Mouse (Mus musculus): Measurements from ENCODE around the gene Atp6v1b1.

Atp6v1b1 gene

GRCm38 (mm10) chr6:83715461-83716196, 27.2 kb upstream of the Atp6v1b1 start:
- no peak for DNase-seq (ENCODE audit: low spot score)

DNA sequence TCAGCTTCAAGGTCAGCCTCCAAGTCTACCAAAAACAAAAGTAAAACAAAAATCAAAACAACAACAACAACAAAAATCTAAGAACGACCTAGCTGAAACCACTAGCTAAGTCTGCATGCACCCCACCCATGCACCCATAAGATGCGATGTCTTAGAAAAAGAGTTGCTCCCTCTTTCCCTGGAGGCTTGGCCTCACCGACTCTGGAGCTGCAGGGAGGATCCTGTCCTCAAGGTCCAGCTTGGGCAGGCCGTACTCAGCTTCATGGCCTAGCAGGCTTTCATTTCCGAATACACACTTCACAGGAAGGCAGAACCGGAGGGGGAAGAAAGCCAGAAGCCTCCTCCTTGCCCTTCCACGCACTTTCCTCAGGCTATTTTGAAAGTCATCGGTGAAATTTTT, 25.8 kb upstream of the Atp6v1b1 start:
- no peak for DNase-seq (ENCODE audit: low spot score)

DNA sequence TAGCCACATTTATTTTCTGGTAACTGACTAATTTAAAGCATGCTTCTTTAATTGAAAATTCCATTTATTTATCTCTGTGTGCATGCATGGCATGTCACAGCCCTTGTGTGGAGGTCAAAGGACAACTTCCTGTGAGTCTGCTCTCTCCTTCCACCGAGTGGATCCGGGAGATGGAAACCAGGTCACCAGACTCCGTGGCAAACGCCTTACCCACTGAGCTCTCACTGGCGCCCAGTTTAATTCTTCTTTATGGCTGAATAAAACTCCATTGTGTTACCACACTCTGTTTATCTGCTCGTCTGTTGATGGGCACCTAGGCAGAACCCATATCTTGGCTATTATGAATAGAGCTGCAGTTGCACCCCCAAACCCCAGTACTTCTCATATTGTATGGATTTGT, 20.3 kb upstream of the Atp6v1b1 start:
- DNase-seq (ENCODE audit: low spot score): no peak

GRCm38 (mm10) chr6:83727178-83727577, 15.6 kb upstream of the Atp6v1b1 start:
- no peak for DNase-seq (ENCODE audit: low spot score)

GRCm38 (mm10) chr6:83728488-83728887, 14.3 kb upstream of the Atp6v1b1 start:
- DNase-seq (ENCODE audit: low spot score): no peak

DNA sequence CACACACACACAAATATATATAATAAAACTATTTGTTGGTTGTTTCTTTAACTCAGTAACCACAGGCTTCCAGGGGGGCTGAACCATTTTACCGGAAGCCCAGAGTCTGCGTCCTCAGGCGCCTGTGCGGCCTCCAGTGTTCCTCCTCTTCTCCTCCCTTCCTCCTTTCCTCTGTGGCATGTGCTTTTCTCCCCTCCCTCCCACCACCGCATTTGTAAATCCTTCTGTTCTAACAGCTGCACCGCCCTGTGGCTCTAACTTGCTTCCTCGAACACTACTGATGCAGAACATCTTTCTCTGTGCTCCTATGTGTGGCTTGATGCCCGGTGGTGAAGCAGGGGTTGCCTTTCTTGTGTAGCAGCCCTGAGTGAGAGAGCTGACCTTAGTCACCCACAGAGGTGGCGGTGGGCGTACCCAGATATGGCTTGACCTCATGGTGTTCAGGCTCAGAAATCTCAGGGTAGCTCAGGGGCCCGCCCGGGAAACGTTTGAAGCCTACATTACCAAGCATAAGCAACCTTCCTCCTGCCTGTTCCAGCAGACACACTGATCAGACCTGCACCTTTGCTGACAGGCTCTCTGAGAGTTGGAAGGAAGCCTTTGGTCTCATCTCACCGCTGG, 13.3 kb upstream of the Atp6v1b1 start:
- DNase-seq (ENCODE audit: low spot score): no peak

DNA sequence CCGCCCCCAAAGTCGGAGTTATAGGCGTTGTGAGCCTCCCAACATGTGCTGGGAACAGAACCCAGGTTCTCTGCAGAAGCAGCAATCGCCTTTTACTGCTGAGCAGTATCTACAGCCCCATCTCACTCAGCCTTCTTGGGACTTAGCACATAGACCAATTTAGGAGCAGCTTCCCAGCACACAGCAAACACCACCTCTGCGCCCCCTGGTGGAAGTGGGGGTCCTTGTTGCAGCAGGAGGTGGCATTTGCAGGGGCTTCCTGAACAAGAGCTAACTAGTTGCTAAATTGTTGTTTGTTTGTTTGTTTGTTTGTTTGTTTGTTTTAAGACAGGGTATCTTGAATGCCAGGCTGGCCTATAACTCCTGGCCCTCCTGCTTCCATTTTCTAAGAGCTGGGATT, 11.7 kb upstream of the Atp6v1b1 start:
- no peak for DNase-seq (ENCODE audit: low spot score)

GRCm38 (mm10) chr6:83737311-83737710, 5.5 kb upstream of the Atp6v1b1 start:
- DNase-seq (ENCODE audit: low spot score): no peak

DNA sequence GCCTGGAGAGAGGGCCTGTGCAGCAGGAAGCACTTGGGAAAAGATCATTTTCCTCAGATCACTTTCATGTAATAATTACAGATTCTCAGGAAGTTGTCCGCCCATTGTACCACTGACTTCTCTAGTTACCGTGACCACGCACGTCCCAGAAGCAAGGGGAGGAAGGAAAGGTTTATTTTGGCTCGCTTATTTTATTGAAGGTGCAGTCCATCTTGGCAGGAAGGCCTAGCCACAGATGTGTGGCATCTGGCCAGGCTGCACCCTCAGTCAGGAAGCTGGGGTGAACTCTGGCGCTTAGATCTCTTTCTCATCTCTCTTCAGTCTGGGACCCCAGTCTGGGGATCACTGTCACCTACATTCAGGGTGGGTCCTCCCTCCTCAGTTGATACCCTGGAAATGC, 4.2 kb upstream of the Atp6v1b1 start:
- DNase-seq (ENCODE audit: low spot score): no peak

DNA sequence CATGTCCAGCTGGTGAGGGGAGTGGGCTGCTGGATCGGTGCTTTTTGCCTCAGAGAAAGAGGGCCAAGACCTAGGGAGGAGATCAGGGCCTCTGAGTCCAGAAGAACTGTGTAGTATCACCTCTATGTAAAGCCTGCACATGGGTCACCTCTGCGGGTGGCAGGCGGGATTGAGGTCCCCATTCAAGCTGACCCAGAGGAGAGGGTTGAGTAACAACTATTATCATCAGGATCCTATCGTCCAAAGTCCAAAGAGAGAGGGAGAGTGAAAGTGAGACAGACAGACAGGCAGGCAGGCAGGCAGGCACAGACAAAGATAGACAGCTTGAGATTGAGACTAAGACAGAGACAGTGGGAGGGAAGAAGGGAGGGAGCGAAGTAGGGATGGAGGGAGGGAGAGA, 422 bp downstream of the Atp6v1b1 start:
- no peak for DNase-seq (ENCODE audit: low spot score)

GRCm38 (mm10) chr6:83744126-83744525, 1.3 kb downstream of the Atp6v1b1 start:
- DNase-seq (ENCODE audit: low spot score): no peak

DNA sequence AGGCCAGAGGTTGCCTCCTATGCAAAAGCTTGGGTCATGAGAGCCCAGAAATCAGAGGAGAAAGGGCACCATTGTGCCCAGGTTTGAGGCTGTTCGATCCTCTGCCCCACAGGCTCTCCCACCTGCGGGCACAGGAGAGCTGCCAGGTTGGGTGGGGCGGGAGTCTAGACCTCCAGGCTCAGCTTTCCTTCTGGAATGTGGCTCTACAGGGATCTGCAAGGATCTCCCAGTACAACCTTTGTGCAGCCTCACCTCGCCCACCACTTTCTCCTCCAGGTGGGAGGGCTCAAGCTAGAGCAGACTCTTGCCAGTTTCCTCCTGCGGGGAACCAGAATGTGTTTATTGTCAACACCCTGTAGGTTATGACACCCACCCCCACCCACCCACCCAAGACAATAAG, 1.8 kb downstream of the Atp6v1b1 start:
- DNase-seq (ENCODE audit: low spot score): no peak

DNA sequence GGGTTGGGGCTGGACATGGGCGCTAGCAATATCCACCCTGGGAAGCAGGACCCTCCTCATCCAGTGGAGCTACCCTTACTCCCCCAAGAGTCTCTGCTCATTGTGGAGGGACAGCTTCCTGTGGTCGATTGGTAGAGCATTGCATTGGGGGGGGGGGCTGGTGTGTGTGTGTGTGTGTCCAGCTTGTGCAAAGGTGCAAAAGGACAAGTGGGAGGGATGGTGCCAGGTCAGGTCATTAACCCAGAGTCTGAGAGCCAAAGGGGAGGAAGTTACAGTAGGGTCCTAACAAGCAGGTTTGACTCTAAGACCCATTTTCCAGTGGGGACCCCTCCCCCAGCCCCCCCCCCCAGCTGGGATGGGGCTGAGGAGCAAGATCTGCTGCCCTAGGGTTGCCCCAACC, 2.7 kb downstream of the Atp6v1b1 start:
- no peak for DNase-seq (ENCODE audit: low spot score)

DNA sequence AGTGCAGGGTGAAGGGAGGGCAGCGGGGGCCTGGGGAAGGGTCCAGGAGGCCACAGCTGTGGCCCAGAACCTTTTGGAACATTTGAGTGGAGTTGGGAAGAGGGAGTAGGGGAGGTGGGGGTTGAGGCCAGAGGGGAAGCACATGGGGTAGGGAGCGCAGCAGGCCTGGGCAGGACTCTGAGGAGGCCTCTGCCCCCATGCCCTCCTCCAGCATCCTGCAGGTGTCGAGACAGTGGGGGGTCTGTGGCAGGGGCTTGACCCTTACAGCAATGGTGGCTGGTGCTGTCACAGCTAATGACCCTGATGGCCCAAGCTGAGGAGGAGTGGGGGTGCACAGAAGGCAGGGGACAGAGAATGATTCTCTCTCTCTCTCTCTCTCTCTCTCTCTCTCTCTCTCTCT, 6.5 kb downstream of the Atp6v1b1 start:
- no peak for DNase-seq (ENCODE audit: low spot score)

DNA sequence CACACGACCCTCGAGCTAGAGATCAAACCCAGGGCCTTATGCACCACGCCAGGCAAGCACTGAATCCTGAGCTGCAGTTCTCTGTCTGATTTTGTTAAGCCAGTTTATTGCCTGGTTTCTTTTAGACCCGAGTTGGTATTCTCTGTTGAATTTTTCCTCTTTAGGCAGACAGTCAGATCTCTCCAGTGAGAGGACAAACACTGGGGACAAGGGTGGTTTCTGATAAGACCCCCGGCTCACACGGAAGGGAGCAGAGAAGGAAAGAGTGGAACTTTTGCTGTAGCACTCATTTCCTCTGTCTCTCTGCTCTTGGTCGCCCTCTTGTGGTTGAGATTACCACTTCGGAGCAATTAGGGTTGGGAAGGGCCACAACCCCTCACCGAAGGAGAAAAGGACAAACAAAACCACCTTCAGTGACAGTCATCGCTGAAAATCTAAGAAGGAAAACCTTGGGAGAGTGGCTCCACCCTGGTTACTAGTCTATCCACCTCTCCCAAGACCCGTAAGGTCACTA, 7.4 kb downstream of the Atp6v1b1 start:
- no peak for DNase-seq (ENCODE audit: low spot score)

DNA sequence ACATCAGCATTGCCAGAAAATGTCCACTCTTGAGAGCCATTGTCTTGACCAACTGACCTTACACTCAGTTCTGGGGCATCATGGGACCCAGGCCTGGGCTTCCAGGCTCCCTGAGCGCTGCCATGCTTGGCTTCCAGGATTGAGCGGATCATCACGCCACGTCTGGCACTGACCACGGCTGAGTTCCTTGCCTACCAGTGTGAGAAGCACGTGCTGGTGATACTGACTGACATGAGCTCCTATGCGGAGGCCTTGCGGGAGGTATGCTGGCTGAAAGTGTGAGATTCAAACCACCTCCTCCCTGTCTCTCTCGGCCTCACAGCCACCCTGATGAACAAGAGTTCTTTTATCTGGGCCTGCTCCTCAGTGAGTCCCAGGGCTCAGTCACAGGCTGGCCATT, 13.3 kb downstream of the Atp6v1b1 start:
- no peak for DNase-seq (ENCODE audit: low spot score)

- no peak for DNase-seq (ENCODE audit: low spot score)
Measured at GRCm38 (mm10) chr6:83762344-83762743, 19.6 kb downstream of the Atp6v1b1 start, which contains the start of gene Ankrd53. Gene Ankrd53, plus strand, starts transcription at chr6:83762644.

GRCm38 (mm10) chr6:83762880-83763431, 20.2 kb downstream of the Atp6v1b1 start:
- no peak for DNase-seq (ENCODE audit: low spot score)

DNA sequence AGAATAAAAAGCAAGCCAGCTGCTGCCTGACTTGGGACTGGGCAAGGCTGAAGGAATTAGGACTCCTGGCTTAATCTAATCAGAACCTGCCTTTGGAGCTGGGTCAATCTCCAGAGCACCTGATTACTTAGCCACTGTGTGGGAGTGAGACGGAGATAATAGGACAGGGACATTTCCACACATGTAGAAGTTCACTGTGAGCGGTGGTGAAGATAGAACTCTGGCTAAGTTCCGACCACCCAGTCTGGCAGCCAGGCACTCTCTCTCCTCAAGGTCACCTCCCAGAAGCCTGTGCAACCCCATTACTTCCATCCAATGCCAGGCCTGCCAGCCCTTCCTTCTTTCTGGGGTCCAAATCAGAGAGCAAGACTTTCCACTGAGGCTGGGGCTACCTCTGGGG, 24.2 kb downstream of the Atp6v1b1 start:
- DNase-seq (ENCODE audit: low spot score): peak; percentile 40

DNA sequence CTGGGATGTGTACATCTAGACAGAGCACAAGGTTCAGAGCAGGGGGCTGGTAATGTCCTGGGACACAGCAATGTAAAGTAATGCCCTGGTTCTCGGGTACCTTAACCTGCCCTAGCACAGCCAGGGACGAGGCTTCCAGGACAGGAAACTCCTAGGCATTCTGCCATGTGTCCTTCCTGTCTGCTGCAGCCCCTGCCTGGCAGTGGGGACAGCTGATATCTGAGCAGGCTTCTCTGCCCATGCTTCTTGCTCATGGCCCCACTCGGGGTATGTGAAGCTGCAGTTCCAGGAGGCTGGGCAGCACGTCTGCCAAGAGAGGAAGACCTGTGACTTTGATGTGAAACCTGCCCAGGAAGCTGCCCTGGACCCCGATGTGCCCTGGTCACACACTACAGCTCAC, 25.7 kb downstream of the Atp6v1b1 start:
- no peak for DNase-seq (ENCODE audit: low spot score)

GRCm38 (mm10) chr6:83774126-83774525, 31.3 kb downstream of the Atp6v1b1 start:
- DNase-seq (ENCODE audit: low spot score): no peak

DNA sequence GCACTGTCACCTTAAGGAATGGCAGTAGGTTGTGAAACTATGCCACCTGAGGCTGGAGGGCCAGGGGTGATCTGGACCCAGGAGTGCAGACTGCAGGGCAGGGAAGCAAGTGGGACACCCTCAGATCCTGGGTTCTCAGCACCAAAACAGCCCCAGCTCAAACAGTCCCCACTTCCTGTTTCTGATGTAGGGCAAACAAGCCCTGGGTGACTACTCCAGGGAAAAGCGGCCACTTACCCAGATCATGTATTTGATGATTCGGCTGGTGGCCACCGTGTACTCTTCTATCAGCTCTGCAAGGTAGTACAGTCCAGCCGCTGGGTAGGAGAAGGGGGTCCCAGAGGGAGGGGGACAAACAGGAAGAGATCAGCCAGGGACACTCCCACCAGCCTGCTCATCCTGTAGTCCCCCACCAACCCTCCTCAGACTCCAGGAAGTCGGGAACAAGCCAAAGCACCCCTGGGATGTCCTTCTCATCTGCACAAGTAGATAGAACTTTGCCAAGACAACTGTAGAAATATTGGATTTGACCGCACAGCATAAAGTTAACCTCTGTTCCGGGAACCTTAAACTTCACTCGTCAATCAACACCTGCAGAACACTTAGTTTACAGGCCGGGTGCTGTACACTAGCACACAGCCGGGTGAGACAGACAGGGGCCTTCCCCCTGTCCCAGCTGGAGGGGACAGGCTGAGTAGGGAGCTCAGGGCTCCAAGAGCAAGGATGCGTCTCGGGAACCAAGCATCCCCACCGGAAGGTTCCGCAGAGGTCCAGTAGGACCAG, 32.2 kb downstream of the Atp6v1b1 start:
- DNase-seq (ENCODE audit: low spot score): no peak
